Mouse (Mus musculus) MEL (cell line): ENCODE results near the gene Gm853. TPM values are rescaled to one million over a fixed set of nuclear protein-coding genes. Genes with fewer than 3 reads are reported as not detected.

ENCODE experiments used
- DNase-seq: peaks from one replicate; pipeline ENCODE4 v3.0.0; 2011; ENCODE audit warnings: low read depth, low spot score
- H3K27ac ChIP-seq: 2 replicates; pipeline ENCODE4 v1.5.1; 2012; ENCODE audit warnings: low read depth, mild to moderate bottlenecking, control low read depth, low read length, moderate library complexity; ENCODE audit not compliant: control insufficient read depth
- H3K27me3 ChIP-seq, 2 experiments: fragments of 150-350 bp in 1 of 2; sonication (generic) in 1 of 2; 2 replicates each; pipeline ENCODE4 v1.6.1; 2012; ENCODE audit warnings: low read length in 2 of 2, mild to moderate bottlenecking in 2 of 2, improper control_type of control experiment in 1 of 2, moderate library complexity in 1 of 2; ENCODE audit not compliant: insufficient read depth in 2 of 2, control insufficient read depth in 1 of 2
- H3K36me3 ChIP-seq, 2 experiments: 2 replicates each; pipeline ENCODE4 v1.6.1; 2012 to 2014; ENCODE audit warnings: low read length in 2 of 2, improper control_type of control experiment in 1 of 2, inconsistent platforms in 1 of 2, mild to moderate bottlenecking in 1 of 2; ENCODE audit not compliant: insufficient read depth in 2 of 2, control insufficient read depth in 1 of 2
- H3K4me1 ChIP-seq, 2 experiments: fragments of 150-350 bp in 1 of 2; sonication (generic) in 1 of 2; 2 replicates each; pipeline ENCODE4 v1.6.1; 2012; ENCODE audit warnings: low read length in 2 of 2, improper control_type of control experiment in 1 of 2, mild to moderate bottlenecking in 1 of 2; ENCODE audit not compliant: insufficient read depth in 2 of 2, control insufficient read depth in 1 of 2
- H3K4me3 ChIP-seq, 2 experiments: fragments of 150-350 bp in 1 of 2; sonication (generic) in 1 of 2; 2 replicates each; pipeline ENCODE4 v1.5.1; 2012; ENCODE audit warnings: low read depth in 2 of 2, low read length in 2 of 2, mild to moderate bottlenecking in 2 of 2, moderate library complexity in 2 of 2, control low read depth in 1 of 2, improper control_type of control experiment in 1 of 2; ENCODE audit not compliant: control insufficient read depth in 1 of 2, insufficient read depth in 1 of 2
- H3K79me2 ChIP-seq: 2 replicates; pipeline ENCODE4 v1.6.1; 2012; ENCODE audit warnings: mild to moderate bottlenecking, low read length, moderate library complexity; ENCODE audit not compliant: control insufficient read depth, poor library complexity, insufficient read depth
- H3K9ac ChIP-seq: 2 replicates; pipeline ENCODE4 v1.6.1; 2012; ENCODE audit warnings: low read depth, mild to moderate bottlenecking, control low read depth, low read length, moderate library complexity; ENCODE audit not compliant: control insufficient read depth, poor library complexity, severe bottlenecking
- H3K9me3 ChIP-seq: fragments of 150-350 bp; sonication (generic); replicated peaks from 2 replicates; pipeline ENCODE4 v1.6.1; 2012; ENCODE audit warnings: mild to moderate bottlenecking, low read length, improper control_type of control experiment, moderate library complexity; ENCODE audit not compliant: insufficient read depth
- E2F4 ChIP-seq: IDR thresholded peaks from 2 replicates; pipeline ENCODE4 v1.6.1; 2011; ENCODE audit warnings: low read depth, low read length, improper control_type of control experiment, borderline replicate concordance
- EP300 ChIP-seq, 2 experiments: IDR thresholded peaks; 2 replicates each; pipeline ENCODE4 v1.6.1; 2011; ENCODE audit warnings: improper control_type of control experiment in 2 of 2, low read length in 2 of 2, low read depth in 1 of 2, mild to moderate bottlenecking in 1 of 2
- GATA1 ChIP-seq: IDR thresholded peaks from 2 replicates; pipeline ENCODE4 v1.6.1; 2011; ENCODE audit warnings: low read depth, low read length, improper control_type of control experiment
- KAT2A ChIP-seq: conservative IDR thresholded peaks from 2 replicates; pipeline ENCODE4 v1.6.1; 2012; ENCODE audit warnings: low read depth, low read length, improper control_type of control experiment, inconsistent platforms
- MAFK ChIP-seq: IDR thresholded peaks from 2 replicates; pipeline ENCODE4 v1.6.1; 2011; ENCODE audit warnings: low read depth, mild to moderate bottlenecking, low read length, improper control_type of control experiment, borderline replicate concordance
- MAZ ChIP-seq: IDR thresholded peaks from 2 replicates; pipeline ENCODE4 v1.6.1; 2012; ENCODE audit warnings: low read depth, mild to moderate bottlenecking, inconsistent platforms, low read length, improper control_type of control experiment
- MYB ChIP-seq: IDR thresholded peaks from 2 replicates; pipeline ENCODE4 v1.6.1; 2011; ENCODE audit warnings: mild to moderate bottlenecking, low read depth, low read length, improper control_type of control experiment
- NELFE ChIP-seq: IDR thresholded peaks from 2 replicates; pipeline ENCODE4 v1.6.1; 2011; ENCODE audit warnings: low read depth, low read length, improper control_type of control experiment
- RAD21 ChIP-seq: IDR thresholded peaks from 2 replicates; pipeline ENCODE4 v1.6.1; 2011; ENCODE audit warnings: mild to moderate bottlenecking, low read depth, low read length, improper control_type of control experiment
- RCOR1 ChIP-seq: IDR thresholded peaks from 2 replicates; pipeline ENCODE4 v1.6.1; 2012; ENCODE audit warnings: low read depth, mild to moderate bottlenecking, inconsistent platforms, low read length, improper control_type of control experiment
- SMC3 ChIP-seq: IDR thresholded peaks from 2 replicates; pipeline ENCODE4 v1.6.1; 2011; ENCODE audit warnings: low read depth, low read length, improper control_type of control experiment
- TAL1 ChIP-seq: IDR thresholded peaks from 2 replicates; pipeline ENCODE4 v1.6.1; 2012; ENCODE audit warnings: mild to moderate bottlenecking, inconsistent platforms, low read length, moderate library complexity, mixed read lengths
- TBP ChIP-seq: IDR thresholded peaks from 2 replicates; pipeline ENCODE4 v1.8.0; 2011; ENCODE audit warnings: low read depth, low read length, improper control_type of control experiment
- UBTF ChIP-seq: IDR thresholded peaks from 2 replicates; pipeline ENCODE4 v1.6.1; 2012; ENCODE audit warnings: low read depth, mild to moderate bottlenecking, inconsistent platforms, low read length, improper control_type of control experiment, moderate library complexity, borderline replicate concordance; ENCODE audit not compliant: insufficient read depth
- ZMIZ1 ChIP-seq: IDR thresholded peaks from 2 replicates; pipeline ENCODE4 v1.6.1; 2012; ENCODE audit warnings: low read depth, mild to moderate bottlenecking, inconsistent platforms, low read length, improper control_type of control experiment, moderate library complexity
- polyA plus RNA-seq, 2 experiments: library from polyadenylated mRNA; stranded (reverse) in 1 of 2; unstranded in 1 of 2; fragments of >175 nt in 1 of 2; fragments of >200 nt in 1 of 2; gene quantifications; 2 replicates each; pipeline versions ENCODE4 v1.2.1 to v1.2.4; 2012; ENCODE audit warnings: low replicate concordance in 2 of 2, low read depth in 1 of 2; ENCODE audit not compliant: insufficient read length in 2 of 2, insufficient read depth in 1 of 2, missing spikeins in 1 of 2
- total RNA-seq: library from RNA; depleted of rRNA; stranded (reverse); fragments of 300-350 nt; gene quantifications from 2 replicates; pipeline ENCODE4 v1.2.3, GENCODE M21; 2012

Gene Gm853
- total and polyA plus RNA-seq, 3 experiments: 0.04 TPM; not detected in 2

- H3K79me2 ChIP-seq: no peaks in the 10 kb centered on the region
- no peak for DNase-seq
- peaks cover 0 to 14% of the 10 kb centered on the region in 2 experiments; a peak in 2 of 4 replicates for H3K36me3 ChIP-seq
- TF ChIP-seq TBP (no peak), E2F4 (no peak), UBTF (no peak), GATA1 (no peak), MYB (no peak), MAZ (no peak), KAT2A (no peak), RAD21 (no peak), MAFK (no peak), ZMIZ1 (no peak), RCOR1 (no peak), SMC3 (no peak), TAL1 (no peak)
- TF ChIP-seq, all 39 proteins: peak for 0
- Histone ChIP-seq H3K27ac (no peak overlapping the region), H3K4me1 (peaks cover 3 to 40% of the 10 kb centered on the region in 2 experiments; a peak in 3 of 4 replicates), H3K4me3 (no peak overlapping the region), H3K9me3 (no peaks in the 10 kb centered on the region), H3K27me3 (no peaks in the 10 kb centered on the region), H3K9ac (no peak overlapping the region)
These were observed 51.8 kb downstream of the Gm853 start for GRCm38 (mm10) chr4:130170362-130170761.

GRCm38 (mm10) chr4:130169411-130169971 lies 52.7 kb downstream of the Gm853 start:
- DNase-seq: peak; percentile 40
- TF ChIP-seq NELFE (no peak), EP300 (IDR thresholded peaks at IDR 0.05; ENCODE audit: low read depth in 1 of 2, low read length in 2 of 2) (peak in 1 of 2 experiments; percentile 22; a peak in 1 of 4 replicates), TAL1 (peak; percentile 68)
- TF ChIP-seq, all 39 proteins: peak for 2
- H3K27me3 ChIP-seq: no peaks in the 10 kb centered on the region

More at GRCm38 (mm10) chr4:130169411-130169971, 52.7 kb downstream of the Gm853 start:
- no peak overlapping the region for H3K4me3 ChIP-seq
- no peaks in the 10 kb centered on the region for H3K9me3 ChIP-seq
- peaks cover 3 to 34% of the 10 kb centered on the region in 2 experiments; a peak in 3 of 4 replicates for H3K4me1 ChIP-seq
- peak overlapping the region; percentile 41 for H3K27ac ChIP-seq
- H3K9ac ChIP-seq: no peak overlapping the region
- peaks cover 0 to 12% of the 10 kb centered on the region in 2 experiments; a peak in 2 of 4 replicates for H3K36me3 ChIP-seq
- no peaks in the 10 kb centered on the region for H3K79me2 ChIP-seq
